Mouse (Mus musculus): ENCODE measurements around the gene Ccl26. TPM values are rescaled to one million over a fixed set of nuclear protein-coding genes. Genes with fewer than 3 reads are reported as not detected.
"Not testable (repeated sequence)": the region's sequence is repeated elsewhere in the genome, so short reads cannot be mapped to it uniquely, and the experiment has no call there.

Ccl26 gene
- not detected in 2 replicates for polyA plus RNA-seq (2015; fragmentation: Nextera tagmentation; extraction: Ambion mirVana)

GRCm38 (mm10) chr5:135563469-135563868 lies at the start of gene Ccl26:
Gene Ccl26, minus strand, starts transcription at chr5:135563569.
- TF ChIP-seq CTCF (IDR thresholded peaks at IDR 0.05; ENCODE audit: low read depth), result no peak
- peak within 1 kb of the TSS; percentile 15 for H3K27ac ChIP-seq (ENCODE audit: low read depth, low read length)
- H3K9me3 ChIP-seq (ENCODE audit: control insufficient read depth), result no peaks in the 10 kb centered on the region
- ATAC-seq, result peak; percentile 88; the same call in 1 of the 2 replicates
- H3K4me3 ChIP-seq (ENCODE audit: low read depth, low read length), result no peak within 1 kb of the TSS
- H3K4me1 ChIP-seq (replicated peaks; ENCODE audit: control insufficient read depth, insufficient read depth, low read length), result no peaks in the 10 kb centered on the region
- no peak within 1 kb of the TSS for H3K9ac ChIP-seq (ENCODE audit: low read depth, low read length)
- no peaks in the 10 kb centered on the region for H3K36me3 ChIP-seq (ENCODE audit: control insufficient read depth, insufficient read depth)
- H3K4me2 ChIP-seq (replicated peaks; ENCODE audit: low read depth), result no peak within 1 kb of the TSS
- no peaks in the 10 kb centered on the region for H3K27me3 ChIP-seq (replicated peaks; ENCODE audit: control insufficient read depth, insufficient read depth, low read length)
- 78% methylated on average over 3 of the region's 3 CpGs for WGBS

GRCm38 (mm10) chr5:135609794-135610193 lies 46.4 kb upstream of the Ccl26 start:
- H3K4me1 ChIP-seq (replicated peaks; ENCODE audit: control insufficient read depth, insufficient read depth, low read length), result no peaks in the 10 kb centered on the region
- H3K4me3 ChIP-seq (ENCODE audit: low read depth, low read length), result no peak overlapping the region
- ATAC-seq, result no peak
- H3K36me3 ChIP-seq (ENCODE audit: control insufficient read depth, insufficient read depth), result no peaks in the 10 kb centered on the region
- WGBS, result 36% methylated on average over 4 of the region's 4 CpGs
- H3K27ac ChIP-seq (ENCODE audit: low read depth, low read length), result no peak overlapping the region
- H3K9ac ChIP-seq (ENCODE audit: low read depth, low read length), result no peak overlapping the region
- H3K27me3 ChIP-seq (replicated peaks; ENCODE audit: control insufficient read depth, insufficient read depth, low read length), result no peaks in the 10 kb centered on the region
- H3K9me3 ChIP-seq (ENCODE audit: control insufficient read depth), result peaks cover 7% of the 10 kb centered on the region; the same call in 1 of the 2 replicates
- no peak overlapping the region for H3K4me2 ChIP-seq (replicated peaks; ENCODE audit: low read depth)
- TF ChIP-seq CTCF (IDR thresholded peaks at IDR 0.05; ENCODE audit: low read depth), result no peak

- H3K4me1 ChIP-seq (replicated peaks; ENCODE audit: control insufficient read depth, insufficient read depth, low read length), result no peaks in the 10 kb centered on the region
- no peak overlapping the region for H3K4me2 ChIP-seq (replicated peaks; ENCODE audit: low read depth)
- H3K27ac ChIP-seq (ENCODE audit: low read depth, low read length), result no peak overlapping the region
- no peaks in the 10 kb centered on the region for H3K36me3 ChIP-seq (ENCODE audit: control insufficient read depth, insufficient read depth)
- no peak for ATAC-seq
- no peak overlapping the region for H3K4me3 ChIP-seq (ENCODE audit: low read depth, low read length)
- H3K9me3 ChIP-seq (ENCODE audit: control insufficient read depth), result peaks cover 7% of the 10 kb centered on the region; the same call in 1 of the 2 replicates
- TF ChIP-seq CTCF (IDR thresholded peaks at IDR 0.05; ENCODE audit: low read depth), result no peak
- WGBS, result 46% methylated on average over 1 of the region's 1 CpGs
- H3K27me3 ChIP-seq (replicated peaks; ENCODE audit: control insufficient read depth, insufficient read depth, low read length), result no peaks in the 10 kb centered on the region
- no peak overlapping the region for H3K9ac ChIP-seq (ENCODE audit: low read depth, low read length)
Observed at GRCm38 (mm10) chr5:135607581-135607980, 44.2 kb upstream of the Ccl26 start.

- H3K27me3 ChIP-seq (replicated peaks; ENCODE audit: control insufficient read depth, insufficient read depth, low read length); H3K9ac ChIP-seq (ENCODE audit: low read depth, low read length); H3K36me3 ChIP-seq (ENCODE audit: control insufficient read depth, insufficient read depth); H3K27ac ChIP-seq (ENCODE audit: low read depth, low read length); H3K4me2 ChIP-seq (replicated peaks; ENCODE audit: low read depth); H3K9me3 ChIP-seq (ENCODE audit: control insufficient read depth); H3K4me3 ChIP-seq (ENCODE audit: low read depth, low read length); H3K4me1 ChIP-seq (replicated peaks; ENCODE audit: control insufficient read depth, insufficient read depth, low read length); ATAC-seq: not testable (repeated sequence)
- no CpG with 5 or more reads among the region's 1 CpGs for WGBS
Observed at GRCm38 (mm10) chr5:135606717-135607116, 43.3 kb upstream of the Ccl26 start.

GRCm38 (mm10) chr5:135604643-135605042 lies 41.3 kb upstream of the Ccl26 start:
- not testable (repeated sequence) for H3K36me3 ChIP-seq (ENCODE audit: control insufficient read depth, insufficient read depth); H3K9ac ChIP-seq (ENCODE audit: low read depth, low read length); H3K4me1 ChIP-seq (replicated peaks; ENCODE audit: control insufficient read depth, insufficient read depth, low read length); H3K4me3 ChIP-seq (ENCODE audit: low read depth, low read length); H3K9me3 ChIP-seq (ENCODE audit: control insufficient read depth); H3K4me2 ChIP-seq (replicated peaks; ENCODE audit: low read depth); H3K27me3 ChIP-seq (replicated peaks; ENCODE audit: control insufficient read depth, insufficient read depth, low read length); ATAC-seq; H3K27ac ChIP-seq (ENCODE audit: low read depth, low read length)
- no CpG with 5 or more reads among the region's 1 CpGs for WGBS

GRCm38 (mm10) chr5:135589996-135590784 lies 26.8 kb upstream of the Ccl26 start:
- ATAC-seq, result peak; percentile 92
- Histone ChIP-seq H3K4me1 (replicated peaks; ENCODE audit: control insufficient read depth, insufficient read depth, low read length) (no peaks in the 10 kb centered on the region), H3K27ac (ENCODE audit: low read depth, low read length) (peak overlapping the region; percentile 86), H3K9me3 (ENCODE audit: control insufficient read depth) (no peaks in the 10 kb centered on the region), H3K4me3 (ENCODE audit: low read depth, low read length) (no peak overlapping the region), H3K27me3 (replicated peaks; ENCODE audit: control insufficient read depth, insufficient read depth, low read length) (no peaks in the 10 kb centered on the region), H3K36me3 (ENCODE audit: control insufficient read depth, insufficient read depth) (no peaks in the 10 kb centered on the region), H3K9ac (ENCODE audit: low read depth, low read length) (no peak overlapping the region), H3K4me2 (replicated peaks; ENCODE audit: low read depth) (no peak overlapping the region)
- no peak for TF ChIP-seq CTCF (IDR thresholded peaks at IDR 0.05; ENCODE audit: low read depth)
- WGBS, result 56% methylated on average over 12 of the region's 12 CpGs

Measured in intestine, postnatal 0 days (tissue).